Mouse (Mus musculus): ENCODE measurements around the gene Ocel1.

GRCm38 (mm10) chr8:71391696-71392095 is 20.6 kb downstream of the Ocel1 start:
- TF ChIP-seq POLR2A (IDR thresholded peaks at IDR 0.05; ENCODE audit: extremely low read depth, insufficient read depth, low read length): no peak
- TF ChIP-seq CTCF (IDR thresholded peaks at IDR 0.05; ENCODE audit: extremely low read depth, insufficient read depth, low read length): no peak

All from cortical plate, adult 2 months (tissue).